Mouse (Mus musculus): Measurements from ENCODE around the gene Trim14. TPM values are rescaled to one million over a fixed set of nuclear protein-coding genes. Genes with fewer than 3 reads are reported as not detected.
"Not testable (repeated sequence)": the region's sequence is repeated elsewhere in the genome, so short reads cannot be mapped to it uniquely, and the experiment has no call there.

Gene Trim14
- polyA plus RNA-seq, 1 experiment from 2014 or later: 1.0 TPM

DNA sequence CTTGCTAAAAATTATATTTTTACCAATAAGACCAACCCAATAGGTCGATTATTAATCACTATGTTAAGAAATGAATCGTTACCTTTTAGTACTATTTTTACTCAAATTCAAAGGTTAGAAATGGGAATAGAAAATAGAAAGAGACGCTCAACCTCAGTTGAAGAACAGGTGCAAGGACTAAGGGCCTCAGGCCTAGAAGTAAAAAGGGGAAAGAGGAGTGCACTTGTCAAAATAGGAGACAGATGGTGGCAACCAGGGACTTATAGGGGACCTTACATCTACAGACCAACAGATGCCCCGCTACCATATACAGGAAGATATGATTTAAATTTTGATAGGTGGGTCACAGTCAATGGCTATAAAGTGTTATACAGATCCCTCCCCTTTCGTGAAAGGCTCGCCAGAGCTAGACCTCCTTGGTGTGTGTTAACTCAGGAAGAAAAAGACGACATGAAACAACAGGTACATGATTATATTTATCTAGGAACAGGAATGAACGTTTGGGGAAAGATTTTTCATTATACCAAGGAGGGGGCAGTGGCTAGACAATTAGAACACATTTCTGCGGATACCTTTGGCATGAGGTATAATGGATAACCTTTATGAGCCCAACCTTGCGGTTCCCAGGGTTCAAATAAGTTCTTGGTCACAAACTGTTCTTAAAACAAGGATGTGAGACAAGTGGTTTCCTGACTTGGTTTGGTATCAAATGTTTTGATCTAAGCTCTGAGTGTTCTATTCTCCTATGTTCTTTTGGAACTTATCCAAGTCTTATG, 39.8 kb upstream of the Trim14 start:
- H3K4me2 ChIP-seq (replicated peaks; ENCODE audit: low read depth, low read length); H3K9me3 ChIP-seq (ENCODE audit: control insufficient read depth, low read length); ATAC-seq (ENCODE audit: low FRiP score); H3K9ac ChIP-seq (ENCODE audit: low read depth, low read length); H3K4me1 ChIP-seq (replicated peaks; ENCODE audit: control insufficient read depth, insufficient read depth, low read length); H3K36me3 ChIP-seq (ENCODE audit: control insufficient read depth, insufficient read depth, low read length); H3K27ac ChIP-seq (ENCODE audit: low read depth, low read length); H3K27me3 ChIP-seq (ENCODE audit: control insufficient read depth, insufficient read depth, low read length); H3K4me3 ChIP-seq (ENCODE audit: low read depth, low read length); DNase-seq (ENCODE audit: low spot score): not testable (repeated sequence)
- 79% methylated on average over 6 of the region's 10 CpGs for WGBS

GRCm38 (mm10) chr4:46574841-46575240, 38.9 kb upstream of the Trim14 start:
- Histone ChIP-seq H3K27me3 (ENCODE audit: control insufficient read depth, insufficient read depth, low read length) (no peaks in the 10 kb centered on the region), H3K9me3 (ENCODE audit: control insufficient read depth, low read length) (no peaks in the 10 kb centered on the region), H3K4me1 (replicated peaks; ENCODE audit: control insufficient read depth, insufficient read depth, low read length) (no peaks in the 10 kb centered on the region), H3K9ac (ENCODE audit: low read depth, low read length) (no peak overlapping the region), H3K36me3 (ENCODE audit: control insufficient read depth, insufficient read depth, low read length) (no peaks in the 10 kb centered on the region), H3K4me2 (replicated peaks; ENCODE audit: low read depth, low read length) (no peak overlapping the region), H3K4me3 (ENCODE audit: low read depth, low read length) (no peak overlapping the region), H3K27ac (ENCODE audit: low read depth, low read length) (no peak overlapping the region)
- ATAC-seq (ENCODE audit: low FRiP score) (no peak), DNase-seq (ENCODE audit: low spot score) (no peak)
- WGBS: 77% methylated on average over 10 of the region's 12 CpGs

DNA sequence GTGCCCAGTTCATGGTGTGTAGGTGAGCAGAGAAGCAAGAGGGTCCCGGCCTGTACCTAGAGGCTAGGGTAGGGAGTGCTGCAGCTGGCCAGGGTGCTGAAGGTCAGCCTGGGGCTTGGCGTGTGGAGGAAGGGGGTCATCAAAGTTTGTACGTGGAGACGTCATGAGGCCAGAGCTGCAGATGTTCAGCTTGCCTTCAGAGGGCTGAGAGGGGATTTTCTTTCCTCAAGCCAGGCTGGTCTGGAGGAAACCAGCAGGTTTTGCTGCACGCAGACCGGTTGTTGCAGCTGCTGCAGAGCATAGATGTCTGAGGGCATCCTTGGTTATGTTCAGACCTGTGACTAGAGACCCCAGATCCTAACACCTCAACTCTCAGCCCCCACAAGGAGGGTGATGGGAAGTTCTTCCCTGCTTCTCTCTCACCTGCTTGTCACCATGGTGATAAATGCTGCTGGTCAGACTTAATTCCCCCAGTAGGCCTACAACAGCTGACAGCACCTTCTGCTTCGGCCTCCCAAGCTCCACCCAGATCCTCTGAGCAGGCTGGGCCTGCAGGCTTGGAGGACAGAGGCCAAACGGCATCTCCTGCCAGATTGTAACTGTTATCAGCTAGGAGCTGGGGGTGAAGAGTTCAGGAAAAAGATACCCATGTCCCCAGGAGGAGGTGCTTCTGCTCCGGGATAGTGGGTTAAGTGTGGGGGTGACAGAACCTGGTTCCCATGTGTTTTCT, 38.2 kb upstream of the Trim14 start:
- DNase-seq (ENCODE audit: low spot score) (no peak), ATAC-seq (ENCODE audit: low FRiP score) (no peak)
- Histone ChIP-seq H3K9ac (ENCODE audit: low read depth, low read length) (no peak overlapping the region), H3K9me3 (ENCODE audit: control insufficient read depth, low read length) (no peaks in the 10 kb centered on the region), H3K36me3 (ENCODE audit: control insufficient read depth, insufficient read depth, low read length) (no peaks in the 10 kb centered on the region), H3K4me3 (ENCODE audit: low read depth, low read length) (no peak overlapping the region), H3K27me3 (ENCODE audit: control insufficient read depth, insufficient read depth, low read length) (no peaks in the 10 kb centered on the region), H3K27ac (ENCODE audit: low read depth, low read length) (no peak overlapping the region), H3K4me2 (replicated peaks; ENCODE audit: low read depth, low read length) (no peak overlapping the region), H3K4me1 (replicated peaks; ENCODE audit: control insufficient read depth, insufficient read depth, low read length) (no peaks in the 10 kb centered on the region)
- 64% methylated on average over 9 of the region's 9 CpGs for WGBS

GRCm38 (mm10) chr4:46572616-46573015, 36.7 kb upstream of the Trim14 start:
- Histone ChIP-seq H3K4me1 (replicated peaks; ENCODE audit: control insufficient read depth, insufficient read depth, low read length) (no peaks in the 10 kb centered on the region), H3K9me3 (ENCODE audit: control insufficient read depth, low read length) (no peaks in the 10 kb centered on the region), H3K4me2 (replicated peaks; ENCODE audit: low read depth, low read length) (no peak overlapping the region), H3K4me3 (ENCODE audit: low read depth, low read length) (no peak overlapping the region), H3K27me3 (ENCODE audit: control insufficient read depth, insufficient read depth, low read length) (no peaks in the 10 kb centered on the region), H3K36me3 (ENCODE audit: control insufficient read depth, insufficient read depth, low read length) (no peaks in the 10 kb centered on the region), H3K9ac (ENCODE audit: low read depth, low read length) (no peak overlapping the region), H3K27ac (ENCODE audit: low read depth, low read length) (no peak overlapping the region)
- 84% methylated on average over 4 of the region's 4 CpGs for WGBS
- ATAC-seq (ENCODE audit: low FRiP score): no peak
- no peak for DNase-seq (ENCODE audit: low spot score)

- Histone ChIP-seq H3K4me1 (replicated peaks; ENCODE audit: control insufficient read depth, insufficient read depth, low read length) (no peaks in the 10 kb centered on the region), H3K4me3 (ENCODE audit: low read depth, low read length) (no peak overlapping the region), H3K4me2 (replicated peaks; ENCODE audit: low read depth, low read length) (no peak overlapping the region), H3K9ac (ENCODE audit: low read depth, low read length) (no peak overlapping the region), H3K36me3 (ENCODE audit: control insufficient read depth, insufficient read depth, low read length) (no peaks in the 10 kb centered on the region), H3K9me3 (ENCODE audit: control insufficient read depth, low read length) (no peaks in the 10 kb centered on the region), H3K27ac (ENCODE audit: low read depth, low read length) (no peak overlapping the region), H3K27me3 (ENCODE audit: control insufficient read depth, insufficient read depth, low read length) (no peaks in the 10 kb centered on the region)
- DNase-seq (ENCODE audit: low spot score) (no peak), ATAC-seq (ENCODE audit: low FRiP score) (no peak)
- 88% methylated on average over 9 of the region's 9 CpGs for WGBS
Observed at GRCm38 (mm10) chr4:46571744-46572143, 35.8 kb upstream of the Trim14 start.

- H3K9ac ChIP-seq (ENCODE audit: low read depth, low read length): no peak overlapping the region
- H3K36me3 ChIP-seq (ENCODE audit: control insufficient read depth, insufficient read depth, low read length): no peaks in the 10 kb centered on the region
- no peak overlapping the region for H3K4me3 ChIP-seq (ENCODE audit: low read depth, low read length)
- no peak overlapping the region for H3K4me2 ChIP-seq (replicated peaks; ENCODE audit: low read depth, low read length)
- no peaks in the 10 kb centered on the region for H3K27me3 ChIP-seq (ENCODE audit: control insufficient read depth, insufficient read depth, low read length)
- no peaks in the 10 kb centered on the region for H3K4me1 ChIP-seq (replicated peaks; ENCODE audit: control insufficient read depth, insufficient read depth, low read length)
- ATAC-seq (ENCODE audit: low FRiP score): no peak
- DNase-seq (ENCODE audit: low spot score): peak; percentile 38
- 44% methylated on average over 5 of the region's 5 CpGs for WGBS
- H3K27ac ChIP-seq (ENCODE audit: low read depth, low read length): no peak overlapping the region
- no peaks in the 10 kb centered on the region for H3K9me3 ChIP-seq (ENCODE audit: control insufficient read depth, low read length)
Observed at GRCm38 (mm10) chr4:46569671-46570070, 33.7 kb upstream of the Trim14 start.

- 89% methylated on average over 8 of the region's 8 CpGs for WGBS
- Histone ChIP-seq H3K9ac (ENCODE audit: low read depth, low read length) (no peak overlapping the region), H3K4me3 (ENCODE audit: low read depth, low read length) (no peak overlapping the region), H3K27ac (ENCODE audit: low read depth, low read length) (no peak overlapping the region), H3K36me3 (ENCODE audit: control insufficient read depth, insufficient read depth, low read length) (no peaks in the 10 kb centered on the region), H3K27me3 (ENCODE audit: control insufficient read depth, insufficient read depth, low read length) (no peaks in the 10 kb centered on the region), H3K4me1 (replicated peaks; ENCODE audit: control insufficient read depth, insufficient read depth, low read length) (no peaks in the 10 kb centered on the region), H3K9me3 (ENCODE audit: control insufficient read depth, low read length) (no peaks in the 10 kb centered on the region), H3K4me2 (replicated peaks; ENCODE audit: low read depth, low read length) (no peak overlapping the region)
- ATAC-seq (ENCODE audit: low FRiP score) (no peak), DNase-seq (ENCODE audit: low spot score) (no peak)
Observed at GRCm38 (mm10) chr4:46568169-46568568, 32.2 kb upstream of the Trim14 start.

GRCm38 (mm10) chr4:46566931-46567671, 31.2 kb upstream of the Trim14 start:
- no peak overlapping the region for H3K4me3 ChIP-seq (ENCODE audit: low read depth, low read length)
- no peak overlapping the region for H3K4me2 ChIP-seq (replicated peaks; ENCODE audit: low read depth, low read length)
- no peak overlapping the region for H3K27ac ChIP-seq (ENCODE audit: low read depth, low read length)
- no peaks in the 10 kb centered on the region for H3K36me3 ChIP-seq (ENCODE audit: control insufficient read depth, insufficient read depth, low read length)
- no peaks in the 10 kb centered on the region for H3K4me1 ChIP-seq (replicated peaks; ENCODE audit: control insufficient read depth, insufficient read depth, low read length)
- no peaks in the 10 kb centered on the region for H3K9me3 ChIP-seq (ENCODE audit: control insufficient read depth, low read length)
- WGBS: 85% methylated on average over 8 of the region's 8 CpGs
- DNase-seq (ENCODE audit: low spot score): no peak
- H3K9ac ChIP-seq (ENCODE audit: low read depth, low read length): no peak overlapping the region
- no peak for ATAC-seq (ENCODE audit: low FRiP score)
- H3K27me3 ChIP-seq (ENCODE audit: control insufficient read depth, insufficient read depth, low read length): no peaks in the 10 kb centered on the region
